Mouse (Mus musculus) ES-E14 (cell line): Measurements from ENCODE around the gene Car14. TPM values are rescaled to one million over a fixed set of nuclear protein-coding genes. Genes with fewer than 3 reads are reported as not detected.

Experiments
- DNase-seq: peaks from one replicate; pipeline ENCODE4 v3.0.0-alpha.2; 2013; ENCODE audit warnings: low read depth, low spot score
- H3K27ac ChIP-seq: 2 replicates; pipeline ENCODE4 v1.5.1; 2012; ENCODE audit warnings: low read depth, mild to moderate bottlenecking, low read length, moderate library complexity, mixed read lengths; ENCODE audit not compliant: poor library complexity, insufficient read depth, severe bottlenecking
- H3K36me3 ChIP-seq: 2 replicates; pipeline ENCODE4 v1.6.1; 2012; ENCODE audit warnings: mild to moderate bottlenecking, low read length, moderate library complexity, mixed read lengths; ENCODE audit not compliant: control insufficient read depth, poor library complexity, insufficient read depth, severe bottlenecking
- H3K4me1 ChIP-seq, 2 experiments: fragments of 150-350 bp in 1 of 2; sonication (generic) in 1 of 2; 2 replicates each; pipeline ENCODE4 v1.6.1; 2012; ENCODE audit warnings: low read length in 2 of 2, mild to moderate bottlenecking in 1 of 2, mixed read lengths in 1 of 2; ENCODE audit not compliant: control insufficient read depth in 2 of 2, insufficient read depth in 2 of 2, poor library complexity in 1 of 2
- H3K4me3 ChIP-seq, 2 experiments: fragments of 150-350 bp in 1 of 2; sonication (generic) in 1 of 2; 2 replicates each; pipeline ENCODE4 v1.5.1; 2012; ENCODE audit warnings: low read length in 2 of 2, low read depth in 1 of 2, mild to moderate bottlenecking in 1 of 2, mixed read lengths in 1 of 2; ENCODE audit not compliant: insufficient read depth in 1 of 2, poor library complexity in 1 of 2, severe bottlenecking in 1 of 2
- H3K9ac ChIP-seq: 2 replicates; pipeline ENCODE4 v1.6.1; 2012; ENCODE audit warnings: low read depth, mild to moderate bottlenecking, low read length, mixed read lengths; ENCODE audit not compliant: poor library complexity, insufficient read depth, severe bottlenecking
- H3K9me3 ChIP-seq: fragments of 150-350 bp; sonication (generic); 2 replicates; pipeline ENCODE4 v1.6.1; 2012; ENCODE audit warnings: low read depth, mild to moderate bottlenecking, low read length; ENCODE audit not compliant: control insufficient read depth, insufficient read depth
- CHD2 ChIP-seq: IDR thresholded peaks from 2 replicates; pipeline ENCODE4 v1.6.1; 2014; ENCODE audit warnings: mild to moderate bottlenecking, low read depth, low read length, inconsistent platforms
- HCFC1 ChIP-seq: IDR thresholded peaks from 2 replicates; pipeline ENCODE4 v1.6.1; 2012; ENCODE audit warnings: low read length, inconsistent platforms, borderline replicate concordance; ENCODE audit not compliant: insufficient read depth
- MAFK ChIP-seq: IDR thresholded peaks from 2 replicates; pipeline ENCODE4 v1.6.1; 2014; ENCODE audit warnings: mild to moderate bottlenecking, low read depth, low read length, inconsistent platforms; ENCODE audit not compliant: insufficient read depth
- ZC3H11A ChIP-seq: IDR thresholded peaks from 2 replicates; pipeline ENCODE4 v1.6.1; 2012; ENCODE audit warnings: low read depth, mild to moderate bottlenecking, inconsistent platforms, low read length, borderline replicate concordance
- ZNF384 ChIP-seq: IDR thresholded peaks from 2 replicates; pipeline ENCODE4 v1.6.1; 2012; ENCODE audit warnings: low read depth, low read length, inconsistent platforms
- in situ Hi-C, 2 experiments: fragments of 600-800 bp; cut with MboI; formaldehyde crosslinking; loops; one replicate each; pipeline ENCODE4 v1.15.1; 2025; ENCODE audit warnings: low sequenced_read_pairs in 2 of 2, inconsistent platforms in 1 of 2; ENCODE audit not compliant: unreplicated experiment in 2 of 2
- total RNA-seq: library from RNA; depleted of rRNA; stranded (reverse); fragments of 300-350 nt; gene quantifications from 2 replicates; pipeline ENCODE4 v1.2.3, GENCODE M21; 2012

Car14 gene
- total RNA-seq, 1 experiment = 2.5 TPM

DNA sequence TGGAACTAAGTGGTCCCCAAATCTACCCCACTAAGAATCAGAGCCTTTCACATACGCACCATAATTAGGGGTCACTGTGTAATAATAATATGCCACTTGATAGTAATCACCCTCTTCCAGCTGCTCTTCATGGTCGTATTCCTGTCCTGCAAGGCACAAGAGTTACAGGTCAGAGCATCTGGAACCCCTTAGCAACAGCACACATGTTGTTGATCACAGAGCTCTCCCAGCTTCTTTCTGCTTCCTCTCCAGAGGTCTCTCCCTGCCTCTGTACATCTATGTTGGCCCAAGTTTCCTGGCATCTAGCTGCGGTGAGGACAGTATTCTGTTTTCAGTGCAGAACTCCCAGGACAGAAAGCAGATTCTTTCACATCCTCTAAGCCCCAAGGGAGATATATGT, 14.8 kb downstream of the Car14 start:
- Histone ChIP-seq H3K9me3 (no peaks in the 10 kb centered on the region), H3K9ac (no peak overlapping the region), H3K4me1 (peaks cover 6 to 14% of the 10 kb centered on the region in 2 experiments), H3K27ac (no peak overlapping the region), H3K36me3 (no peaks in the 10 kb centered on the region; the same call in 1 of the 2 replicates), H3K4me3 (no peak overlapping the region)
- in situ Hi-C loops = no loop called here
- no peak for DNase-seq
- TF ChIP-seq ZNF384 = no peak
- no peak for TF ChIP-seq CHD2
- TF ChIP-seq ZC3H11A = no peak
- TF ChIP-seq HCFC1 = no peak
- no peak for TF ChIP-seq MAFK

DNA sequence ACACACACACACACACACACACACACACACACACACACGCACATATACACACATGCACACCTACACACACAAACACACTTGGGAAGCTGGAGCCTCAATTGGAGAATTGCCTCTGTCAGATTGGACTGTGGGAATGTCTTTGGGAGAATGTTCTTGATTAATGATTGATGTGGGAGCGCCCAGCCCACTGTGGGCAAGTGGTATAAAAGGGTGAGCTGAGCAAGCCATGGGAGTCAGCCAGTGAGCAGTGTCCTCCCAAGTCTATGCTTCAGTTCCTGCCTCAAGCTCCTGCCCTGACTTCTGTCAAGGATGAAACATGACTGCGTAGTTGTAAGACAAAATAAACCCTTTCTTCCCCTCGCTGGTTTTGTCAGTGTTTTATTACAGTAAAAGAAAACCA, 16.9 kb downstream of the Car14 start:
- no peak for DNase-seq
- TF ChIP-seq ZC3H11A (no peak), HCFC1 (no peak), CHD2 (no peak), MAFK (no peak), ZNF384 (no peak)
- in situ Hi-C loops = no loop called here
- no peak overlapping the region for H3K27ac ChIP-seq
- H3K4me3 ChIP-seq = no peak overlapping the region
- no peaks in the 10 kb centered on the region for H3K9me3 ChIP-seq
- peaks cover 6 to 9% of the 10 kb centered on the region in 2 experiments for H3K4me1 ChIP-seq
- H3K9ac ChIP-seq = no peak overlapping the region
- no peaks in the 10 kb centered on the region; the same call in 1 of the 2 replicates for H3K36me3 ChIP-seq

DNA sequence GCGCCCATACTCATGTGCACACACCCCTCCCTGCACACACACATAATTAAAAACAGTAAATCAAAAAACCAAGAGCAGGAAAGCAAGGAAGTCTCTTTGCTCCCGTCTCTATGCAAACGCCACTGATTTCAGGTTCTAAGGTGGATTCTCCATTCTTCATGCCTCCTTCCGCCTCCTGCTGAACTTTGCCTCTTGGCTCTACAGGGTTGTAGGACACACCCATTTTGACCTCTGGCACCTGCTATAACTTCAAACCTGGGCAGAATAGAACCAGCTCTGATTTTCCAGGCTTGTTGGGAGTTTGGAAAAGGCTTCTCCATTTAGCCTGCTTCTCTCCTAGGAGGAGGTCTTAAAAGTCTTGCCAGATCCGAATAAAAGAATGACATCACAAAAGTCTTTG, 20.1 kb downstream of the Car14 start:
- Histone ChIP-seq H3K9me3 (no peaks in the 10 kb centered on the region), H3K4me1 (peaks cover 0 to 6% of the 10 kb centered on the region in 2 experiments; a peak in 1 of 4 replicates), H3K36me3 (no peaks in the 10 kb centered on the region; the same call in 1 of the 2 replicates), H3K9ac (no peak overlapping the region), H3K4me3 (no peak overlapping the region), H3K27ac (no peak overlapping the region)
- DNase-seq = no peak
- in situ Hi-C loops = no loop called here
- TF ChIP-seq HCFC1 = no peak
- no peak for TF ChIP-seq ZNF384
- TF ChIP-seq MAFK = no peak
- no peak for TF ChIP-seq CHD2
- no peak for TF ChIP-seq ZC3H11A

DNA sequence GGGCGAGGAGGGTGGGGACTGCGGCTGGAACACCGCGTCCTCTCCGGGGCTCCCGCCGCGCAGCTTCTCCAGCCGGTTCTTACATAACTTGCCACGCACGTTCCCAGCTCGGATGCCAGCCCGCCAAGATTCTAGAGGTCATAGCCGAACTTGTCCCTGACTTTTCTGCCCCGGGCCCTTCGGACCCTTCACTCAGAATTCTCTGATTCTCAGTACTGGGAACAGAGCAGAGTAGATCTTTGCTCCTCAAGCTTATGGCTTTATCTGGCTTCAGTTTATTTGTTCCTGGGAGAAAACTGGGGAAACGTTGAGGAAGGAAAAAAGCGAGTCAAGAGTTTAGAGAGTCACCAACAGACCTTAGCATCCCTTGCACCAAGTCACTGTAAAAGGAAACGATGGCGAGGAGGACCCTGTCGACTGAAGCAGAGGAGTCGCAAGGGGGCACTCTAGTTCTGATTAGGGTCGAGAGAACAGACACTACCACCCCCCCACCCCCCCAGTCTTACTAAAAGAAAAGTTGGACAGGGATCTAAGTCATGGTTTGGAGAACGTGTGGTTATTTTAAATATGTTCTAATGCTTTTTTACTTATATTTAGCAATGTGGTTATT, 21.6 kb downstream of the Car14 start:
- H3K4me3 ChIP-seq = peak overlapping the region; percentile 39 to 46
- peaks cover 2% of the 10 kb centered on the region; the same call in 1 of the 2 replicates for H3K36me3 ChIP-seq
- no peak overlapping the region for H3K27ac ChIP-seq
- TF ChIP-seq MAFK (no peak), CHD2 (no peak)
- no peaks in the 10 kb centered on the region for H3K9me3 ChIP-seq
- DNase-seq = no peak
- in situ Hi-C loops = no loop called here
- H3K9ac ChIP-seq = peak overlapping the region; percentile 46
- peaks cover 0 to 6% of the 10 kb centered on the region in 2 experiments; a peak in 1 of 4 replicates for H3K4me1 ChIP-seq
